Mouse (Mus musculus): Measurements from ENCODE around the gene Capn10. TPM values are rescaled to one million over a fixed set of nuclear protein-coding genes. Genes with fewer than 3 reads are reported as not detected.

The Capn10 gene
- polyA plus RNA-seq (2014; fragmentation: Nextera tagmentation; extraction: Ambion mirVana) = 34.5 and 40.4 TPM in 2 replicates

GRCm38 (mm10) chr1:92934182-92934827 lies at the start of gene Capn10:
Gene Capn10 (plus strand): TSS chr1:92934376.
- Histone ChIP-seq H3K27me3 (ENCODE audit: control insufficient read depth, insufficient read depth, low read length) (no peaks in the 10 kb centered on the region), H3K4me1 (ENCODE audit: control insufficient read depth, insufficient read depth, low read length) (peaks cover 20% of the 10 kb centered on the region), H3K4me3 (ENCODE audit: low read depth, low read length) (peak within 1 kb of the TSS; percentile 80), H3K4me2 (peak within 1 kb of the TSS; percentile 84), H3K36me3 (ENCODE audit: control insufficient read depth, insufficient read depth, low read length) (peaks cover 5% of the 10 kb centered on the region; the same call in 1 of the 2 replicates), H3K27ac (ENCODE audit: low read depth, low read length) (peak within 1 kb of the TSS; percentile 96), H3K9me3 (ENCODE audit: control insufficient read depth, low read length) (no peaks in the 10 kb centered on the region), H3K9ac (ENCODE audit: low read length) (peak within 1 kb of the TSS; percentile 87)
- DNase-seq (ENCODE audit: low spot score, missing footprints) = peak; percentile 99
- ATAC-seq (ENCODE audit: low FRiP score) = peak; percentile 100
- 0% methylated on average over 45 of the region's 45 CpGs for WGBS

- Histone ChIP-seq H3K27me3 (ENCODE audit: control insufficient read depth, insufficient read depth, low read length) (no peaks in the 10 kb centered on the region), H3K4me3 (ENCODE audit: low read depth, low read length) (no peak overlapping the region), H3K27ac (ENCODE audit: low read depth, low read length) (no peak overlapping the region), H3K4me1 (ENCODE audit: control insufficient read depth, insufficient read depth, low read length) (no peaks in the 10 kb centered on the region), H3K4me2 (no peak overlapping the region), H3K9me3 (ENCODE audit: control insufficient read depth, low read length) (no peaks in the 10 kb centered on the region), H3K36me3 (ENCODE audit: control insufficient read depth, insufficient read depth, low read length) (no peaks in the 10 kb centered on the region), H3K9ac (ENCODE audit: low read length) (no peak overlapping the region)
- ATAC-seq (ENCODE audit: low FRiP score) = no peak
- WGBS = 77% methylated on average over 7 of the region's 7 CpGs
- no peak for DNase-seq (ENCODE audit: low spot score, missing footprints)
Measured at GRCm38 (mm10) chr1:92888901-92889655, 45.1 kb upstream of the Capn10 start.

- Histone ChIP-seq H3K4me2 (no peak overlapping the region), H3K9me3 (ENCODE audit: control insufficient read depth, low read length) (no peaks in the 10 kb centered on the region), H3K4me3 (ENCODE audit: low read depth, low read length) (no peak overlapping the region), H3K27ac (ENCODE audit: low read depth, low read length) (no peak overlapping the region), H3K36me3 (ENCODE audit: control insufficient read depth, insufficient read depth, low read length) (no peaks in the 10 kb centered on the region), H3K27me3 (ENCODE audit: control insufficient read depth, insufficient read depth, low read length) (no peaks in the 10 kb centered on the region), H3K9ac (ENCODE audit: low read length) (no peak overlapping the region), H3K4me1 (ENCODE audit: control insufficient read depth, insufficient read depth, low read length) (no peaks in the 10 kb centered on the region)
- WGBS = 79% methylated on average over 3 of the region's 3 CpGs
- DNase-seq (ENCODE audit: low spot score, missing footprints) = no peak
- ATAC-seq (ENCODE audit: low FRiP score) = no peak
Measured at GRCm38 (mm10) chr1:92892791-92893190, 41.4 kb upstream of the Capn10 start.

DNA sequence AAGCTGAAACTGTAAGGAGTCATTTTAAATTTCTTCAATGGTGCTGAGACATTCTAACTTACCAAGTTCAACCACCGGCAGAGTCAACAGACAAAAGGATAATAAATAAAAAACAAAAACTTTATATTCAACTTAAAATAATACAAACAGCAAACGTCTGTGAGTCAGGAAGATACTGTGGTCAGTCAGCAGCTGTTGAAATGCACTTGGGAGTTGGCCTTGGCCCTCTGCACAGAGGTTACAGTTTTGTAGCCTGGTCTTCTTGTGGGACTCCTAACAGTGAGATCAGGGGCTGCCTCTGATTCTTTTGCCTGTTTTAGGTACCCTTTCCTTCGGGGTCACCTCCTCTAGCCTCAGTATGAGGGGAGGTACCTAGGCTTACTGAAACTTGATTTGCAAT lies 40.3 kb upstream of the Capn10 start:
- no peak overlapping the region for H3K4me3 ChIP-seq (ENCODE audit: low read depth, low read length)
- WGBS = 78% methylated on average over 3 of the region's 3 CpGs
- no peaks in the 10 kb centered on the region for H3K36me3 ChIP-seq (ENCODE audit: control insufficient read depth, insufficient read depth, low read length)
- no peak overlapping the region for H3K9ac ChIP-seq (ENCODE audit: low read length)
- H3K4me2 ChIP-seq = no peak overlapping the region
- H3K9me3 ChIP-seq (ENCODE audit: control insufficient read depth, low read length) = no peaks in the 10 kb centered on the region
- ATAC-seq (ENCODE audit: low FRiP score) (no peak), DNase-seq (ENCODE audit: low spot score, missing footprints) (no peak)
- no peaks in the 10 kb centered on the region for H3K4me1 ChIP-seq (ENCODE audit: control insufficient read depth, insufficient read depth, low read length)
- H3K27ac ChIP-seq (ENCODE audit: low read depth, low read length) = no peak overlapping the region
- H3K27me3 ChIP-seq (ENCODE audit: control insufficient read depth, insufficient read depth, low read length) = no peaks in the 10 kb centered on the region

- no peak overlapping the region for H3K4me2 ChIP-seq
- peak; percentile 77 for ATAC-seq (ENCODE audit: low FRiP score)
- H3K4me3 ChIP-seq (ENCODE audit: low read depth, low read length) = no peak overlapping the region
- H3K9ac ChIP-seq (ENCODE audit: low read length) = no peak overlapping the region
- H3K27ac ChIP-seq (ENCODE audit: low read depth, low read length) = no peak overlapping the region
- DNase-seq (ENCODE audit: low spot score, missing footprints) = peak; percentile 97
- peaks cover 3% of the 10 kb centered on the region; the same call in 1 of the 2 replicates for H3K27me3 ChIP-seq (ENCODE audit: control insufficient read depth, insufficient read depth, low read length)
- no peaks in the 10 kb centered on the region for H3K9me3 ChIP-seq (ENCODE audit: control insufficient read depth, low read length)
- no peaks in the 10 kb centered on the region for H3K4me1 ChIP-seq (ENCODE audit: control insufficient read depth, insufficient read depth, low read length)
- 14% methylated on average over 3 of the region's 3 CpGs for WGBS
- H3K36me3 ChIP-seq (ENCODE audit: control insufficient read depth, insufficient read depth, low read length) = no peaks in the 10 kb centered on the region
Measured at GRCm38 (mm10) chr1:92895089-92895488, 39.1 kb upstream of the Capn10 start.

- H3K4me2 ChIP-seq = peak within 1 kb of the TSS; percentile 33
Measured at GRCm38 (mm10) chr1:92902786-92903185, 31.4 kb upstream of the Capn10 start, which contains the start of gene Ankmy1. Gene Ankmy1 (minus strand): TSS chr1:92902906.

DNA sequence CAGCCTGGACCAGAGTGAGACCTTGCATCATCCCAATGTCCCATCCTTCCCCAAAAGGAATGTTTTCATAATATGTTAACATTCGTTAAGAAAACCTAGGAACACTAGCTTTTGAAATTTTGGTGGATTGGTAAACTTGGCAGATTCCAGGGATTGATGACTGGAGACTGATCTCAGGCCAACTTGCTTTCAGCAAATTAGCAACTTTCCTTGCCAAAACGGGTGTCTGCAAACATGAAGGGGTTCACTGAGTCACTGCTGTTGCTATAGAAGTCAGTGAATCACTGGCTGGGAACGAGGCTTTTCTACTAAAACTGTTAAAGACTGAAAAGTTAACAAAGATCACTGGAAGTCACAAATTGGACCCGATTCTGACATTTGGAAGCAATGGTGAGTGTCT lies 30.5 kb upstream of the Capn10 start:
- Histone ChIP-seq H3K9me3 (ENCODE audit: control insufficient read depth, low read length) (no peaks in the 10 kb centered on the region), H3K9ac (ENCODE audit: low read length) (no peak overlapping the region), H3K27me3 (ENCODE audit: control insufficient read depth, insufficient read depth, low read length) (peaks cover 6% of the 10 kb centered on the region), H3K36me3 (ENCODE audit: control insufficient read depth, insufficient read depth, low read length) (no peaks in the 10 kb centered on the region), H3K27ac (ENCODE audit: low read depth, low read length) (no peak overlapping the region), H3K4me1 (ENCODE audit: control insufficient read depth, insufficient read depth, low read length) (peaks cover 10% of the 10 kb centered on the region), H3K4me3 (ENCODE audit: low read depth, low read length) (no peak overlapping the region), H3K4me2 (no peak overlapping the region)
- 75% methylated on average over 4 of the region's 4 CpGs for WGBS
- DNase-seq (ENCODE audit: low spot score, missing footprints) (no peak), ATAC-seq (ENCODE audit: low FRiP score) (no peak)

More at GRCm38 (mm10) chr1:92902786-92903185, 31.4 kb upstream of the Capn10 start, which contains the start of gene Ankmy1:
- Histone ChIP-seq H3K27ac (ENCODE audit: low read depth, low read length) (no peak within 1 kb of the TSS), H3K4me1 (ENCODE audit: control insufficient read depth, insufficient read depth, low read length) (peaks cover 9% of the 10 kb centered on the region), H3K27me3 (ENCODE audit: control insufficient read depth, insufficient read depth, low read length) (peaks cover 3% of the 10 kb centered on the region; the same call in 1 of the 2 replicates), H3K9ac (ENCODE audit: low read length) (no peak within 1 kb of the TSS), H3K9me3 (ENCODE audit: control insufficient read depth, low read length) (no peaks in the 10 kb centered on the region), H3K4me3 (ENCODE audit: low read depth, low read length) (peak within 1 kb of the TSS; percentile 17; the same call in 1 of the 2 replicates), H3K36me3 (ENCODE audit: control insufficient read depth, insufficient read depth, low read length) (no peaks in the 10 kb centered on the region)
- DNase-seq (ENCODE audit: low spot score, missing footprints) (peak; percentile 93), ATAC-seq (ENCODE audit: low FRiP score) (peak; percentile 54)
- 2% methylated on average over 15 of the region's 15 CpGs for WGBS

GRCm38 (mm10) chr1:92905703-92906310 lies 28.4 kb upstream of the Capn10 start:
- Histone ChIP-seq H3K4me3 (ENCODE audit: low read depth, low read length) (no peak overlapping the region), H3K9me3 (ENCODE audit: control insufficient read depth, low read length) (no peaks in the 10 kb centered on the region), H3K4me2 (no peak overlapping the region), H3K27me3 (ENCODE audit: control insufficient read depth, insufficient read depth, low read length) (peaks cover 7% of the 10 kb centered on the region), H3K27ac (ENCODE audit: low read depth, low read length) (no peak overlapping the region), H3K4me1 (ENCODE audit: control insufficient read depth, insufficient read depth, low read length) (peaks cover 16% of the 10 kb centered on the region), H3K36me3 (ENCODE audit: control insufficient read depth, insufficient read depth, low read length) (no peaks in the 10 kb centered on the region), H3K9ac (ENCODE audit: low read length) (no peak overlapping the region)
- 83% methylated on average over 2 of the region's 2 CpGs for WGBS
- no peak for ATAC-seq (ENCODE audit: low FRiP score)
- DNase-seq (ENCODE audit: low spot score, missing footprints) = no peak
